Mouse (Mus musculus) heart, postnatal 0 days (tissue): Measurements from ENCODE around the gene Kctd11.

Source experiments
- CTCF ChIP-seq: IDR thresholded peaks from 2 replicates; pipeline ENCODE4 v1.5.1; 2016; ENCODE audit warnings: antibody characterized with exemption, control low read depth, low read depth
- EP300 ChIP-seq: IDR thresholded peaks from 2 replicates; pipeline ENCODE4 v1.6.1; 2016; ENCODE audit warnings: antibody characterized with exemption, low read depth

GRCm38 (mm10) chr11:69922796-69923195 lies 41.6 kb upstream of the Kctd11 start:
- no peak for TF ChIP-seq CTCF
- no peak for TF ChIP-seq EP300
